Mouse (Mus musculus): ENCODE data around the gene Cxcl10.

Gene Cxcl10

DNA sequence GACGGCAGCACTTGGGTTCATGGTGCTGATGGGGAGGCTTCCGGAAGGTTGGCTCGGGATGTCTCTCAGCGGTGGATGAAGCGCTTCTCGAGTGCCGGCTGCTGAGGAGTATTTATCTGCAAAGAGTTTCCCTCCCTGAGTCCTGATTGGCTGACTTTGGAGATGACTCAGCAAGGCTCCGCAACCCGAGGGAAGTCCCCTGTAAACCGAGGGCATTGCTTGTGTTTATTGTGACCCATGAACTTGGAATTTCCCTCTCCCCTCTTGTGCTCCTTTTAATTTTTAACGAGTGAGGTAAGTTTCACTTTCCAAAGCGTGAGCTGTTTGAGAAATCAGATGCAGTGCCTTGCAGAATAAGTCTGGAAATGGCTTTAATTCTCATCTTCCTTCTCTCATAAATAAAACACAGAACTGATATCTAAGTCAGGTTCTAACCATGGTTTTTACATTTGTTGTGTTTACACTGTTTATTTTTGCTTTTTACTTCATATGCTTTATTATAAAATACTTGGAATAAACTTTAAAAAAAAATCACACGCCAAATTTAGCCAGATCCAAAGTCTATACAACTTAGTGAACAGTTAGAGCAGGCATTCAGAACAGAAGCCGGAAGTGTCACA lies at the start of gene Cxcl10:
TSS of gene Cxcl10 (minus strand) at position 96 of the 620 bp plus-strand sequence.
- DNase-seq (ENCODE audit: low read depth in 1 of 2, low spot score in 2 of 2), result peak; percentile 41 to 52

- peak; percentile 37 to 49 for DNase-seq (ENCODE audit: low read depth in 1 of 2, low spot score in 2 of 2)
These were observed 49.5 kb upstream of the Cxcl10 start for GRCm38 (mm10) chr5:92398153-92398552.

GRCm38 (mm10) chr5:92396476-92396875 lies 47.8 kb upstream of the Cxcl10 start:
- no peak for DNase-seq (ENCODE audit: low read depth in 1 of 2, low spot score in 2 of 2)

DNA sequence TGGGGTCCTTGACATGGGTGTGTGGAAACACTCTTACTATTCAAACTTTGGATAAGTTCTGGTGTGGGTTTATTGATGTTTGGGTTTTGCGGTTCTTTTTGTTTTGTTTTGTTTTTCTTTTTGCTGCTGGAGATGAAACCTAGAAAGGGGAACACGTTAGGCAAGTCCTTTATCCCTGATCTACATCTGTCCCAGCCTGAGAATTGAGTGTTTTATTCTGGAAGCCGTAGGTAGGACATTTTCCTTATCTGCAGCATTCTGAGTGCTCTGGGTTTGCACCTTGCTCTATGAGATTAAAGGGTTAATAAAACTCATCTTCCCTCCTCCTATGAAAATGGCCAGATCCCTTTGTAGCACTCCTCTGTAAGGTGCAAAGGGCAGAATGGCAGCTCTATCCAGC lies 47.1 kb upstream of the Cxcl10 start:
- no peak for DNase-seq (ENCODE audit: low read depth in 1 of 2, low spot score in 2 of 2)

- no peak for DNase-seq (ENCODE audit: low read depth in 1 of 2, low spot score in 2 of 2)
These were observed 45.2 kb upstream of the Cxcl10 start for GRCm38 (mm10) chr5:92393863-92394262.

GRCm38 (mm10) chr5:92392542-92392941 lies 43.9 kb upstream of the Cxcl10 start:
- no peak for DNase-seq (ENCODE audit: low read depth in 1 of 2, low spot score in 2 of 2)

GRCm38 (mm10) chr5:92390615-92391014 lies 41.9 kb upstream of the Cxcl10 start:
- no peak for DNase-seq (ENCODE audit: low read depth in 1 of 2, low spot score in 2 of 2)

DNA sequence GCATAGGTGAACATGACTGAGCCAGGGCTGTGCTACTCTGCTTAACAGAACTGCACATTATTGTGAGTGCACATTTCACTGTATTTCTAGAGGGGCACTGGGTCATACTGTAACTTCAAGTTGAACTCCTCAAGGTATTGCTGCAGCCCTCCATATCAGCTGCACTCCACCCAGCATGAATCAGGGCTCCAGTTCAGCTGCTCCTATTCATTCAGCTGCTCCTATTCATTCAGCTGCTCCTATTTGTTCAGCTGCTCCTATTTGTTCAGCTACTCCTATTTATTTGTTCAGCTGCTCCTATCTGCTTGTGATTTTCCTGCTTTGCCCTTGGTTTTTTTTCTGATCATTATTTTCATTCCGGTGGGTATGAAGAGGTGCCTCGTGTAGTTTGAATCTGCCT lies 41.3 kb upstream of the Cxcl10 start:
- no peak for DNase-seq (ENCODE audit: low read depth in 1 of 2, low spot score in 2 of 2)

GRCm38 (mm10) chr5:92387433-92387832 lies 38.7 kb upstream of the Cxcl10 start:
- no peak for DNase-seq (ENCODE audit: low read depth in 1 of 2, low spot score in 2 of 2)

DNA sequence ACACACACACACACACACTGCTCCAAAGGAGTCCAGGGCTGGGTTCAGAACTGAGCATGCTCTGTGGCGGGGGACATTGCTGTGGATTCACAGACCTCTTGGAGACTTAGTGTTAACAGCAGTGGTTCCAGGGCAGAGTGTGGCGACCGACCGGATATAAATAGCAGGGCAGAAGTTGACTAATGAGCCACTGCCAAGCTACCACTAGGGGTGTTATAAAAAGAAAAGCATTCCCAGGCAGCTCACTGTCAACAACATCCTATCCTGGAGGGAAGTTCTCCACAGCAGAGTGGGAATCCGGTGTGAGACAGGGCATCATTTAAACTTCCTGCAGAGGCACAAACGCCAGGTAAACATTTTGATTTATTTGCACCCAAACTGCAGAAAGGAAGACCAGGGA lies 38.0 kb upstream of the Cxcl10 start:
- DNase-seq (ENCODE audit: low read depth in 1 of 2, low spot score in 2 of 2), result no peak

DNA sequence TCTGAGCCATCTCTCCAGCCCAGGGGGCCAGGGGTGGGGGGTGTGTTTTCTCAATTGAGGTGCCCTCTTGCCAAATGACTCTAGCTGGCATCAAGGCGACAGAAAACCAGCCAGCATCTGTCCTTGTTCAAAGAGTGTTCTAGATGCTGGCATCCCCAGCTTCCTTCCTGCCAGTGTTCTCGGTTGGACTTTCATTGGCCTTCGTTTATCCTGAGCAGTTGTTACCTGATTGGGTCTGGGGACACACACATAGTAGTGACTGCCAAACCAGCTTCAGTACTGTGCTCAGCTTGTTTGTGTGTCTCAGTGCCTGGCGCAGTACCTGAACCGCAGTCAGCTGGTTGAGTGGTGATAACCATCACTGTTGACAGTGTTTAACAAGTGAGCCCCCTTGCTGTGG lies 37.4 kb upstream of the Cxcl10 start:
- DNase-seq (ENCODE audit: low read depth in 1 of 2, low spot score in 2 of 2), result no peak

DNA sequence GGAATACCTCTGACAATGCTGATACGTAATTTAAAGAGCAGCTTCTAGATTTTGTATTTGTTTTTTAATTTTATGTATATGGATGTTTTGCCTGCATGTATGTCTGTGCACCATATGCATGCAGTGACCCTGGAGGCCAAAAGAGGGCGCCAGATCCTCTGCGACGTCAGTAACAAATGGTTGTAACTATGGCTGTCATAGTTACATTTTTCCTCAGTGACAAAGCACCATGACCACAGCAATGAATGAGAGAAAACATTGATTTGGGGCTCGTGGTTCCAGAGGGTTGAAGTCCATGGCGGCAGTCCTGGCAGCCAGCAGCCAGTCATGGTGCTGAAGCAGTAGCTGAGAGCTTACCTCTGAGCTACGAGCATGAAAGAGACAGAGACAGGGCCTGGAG lies 36.2 kb upstream of the Cxcl10 start:
- no peak for DNase-seq (ENCODE audit: low read depth in 1 of 2, low spot score in 2 of 2)

- DNase-seq (ENCODE audit: low read depth in 1 of 2, low spot score in 2 of 2), result no peak
These were observed 35.1 kb upstream of the Cxcl10 start for GRCm38 (mm10) chr5:92383747-92384146.

- no peak for DNase-seq (ENCODE audit: low read depth in 1 of 2, low spot score in 2 of 2)
These were observed 33.6 kb upstream of the Cxcl10 start for GRCm38 (mm10) chr5:92382349-92382679.

GRCm38 (mm10) chr5:92381550-92382348 lies 33.1 kb upstream of the Cxcl10 start:
- peak in 1 of 2 experiments; percentile 55 for DNase-seq (ENCODE audit: low read depth in 1 of 2, low spot score in 2 of 2)

DNA sequence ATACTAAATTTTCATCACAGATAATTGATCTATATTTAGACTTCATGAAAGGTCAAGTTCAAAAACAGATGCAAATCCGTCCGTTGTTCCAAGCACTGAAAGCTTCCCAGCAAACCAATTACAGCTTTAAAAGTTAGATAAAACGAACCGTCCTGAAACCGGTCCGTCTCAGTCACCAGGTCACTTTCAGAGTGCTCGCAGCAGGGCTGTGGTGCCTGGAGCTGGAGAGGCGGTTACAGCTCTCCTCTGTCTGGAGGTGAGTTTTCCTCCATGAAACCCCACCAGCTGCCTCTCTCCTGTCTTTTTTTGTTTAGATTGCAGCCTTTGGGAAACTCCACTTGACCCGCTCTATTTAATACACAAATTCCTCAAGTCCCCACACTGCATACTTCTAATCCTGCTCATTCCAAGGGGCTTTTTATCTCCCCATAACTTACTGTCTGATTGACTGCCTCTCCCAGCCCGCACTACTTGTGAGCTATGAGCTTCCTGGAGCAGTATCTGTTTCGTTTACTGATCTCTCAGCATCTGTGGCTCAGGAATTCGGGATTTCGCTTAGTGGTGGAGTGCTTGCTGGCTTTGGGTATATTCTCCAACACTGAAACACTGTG lies 28.2 kb upstream of the Cxcl10 start:
- DNase-seq (ENCODE audit: low read depth in 1 of 2, low spot score in 2 of 2), result no peak

- no peak for DNase-seq (ENCODE audit: low read depth in 1 of 2, low spot score in 2 of 2)
These were observed 26.7 kb upstream of the Cxcl10 start for GRCm38 (mm10) chr5:92375368-92375767.

GRCm38 (mm10) chr5:92374721-92375142 lies 26.0 kb upstream of the Cxcl10 start:
- peak in 1 of 2 experiments; percentile 38 for DNase-seq (ENCODE audit: low read depth in 1 of 2, low spot score in 2 of 2)

DNA sequence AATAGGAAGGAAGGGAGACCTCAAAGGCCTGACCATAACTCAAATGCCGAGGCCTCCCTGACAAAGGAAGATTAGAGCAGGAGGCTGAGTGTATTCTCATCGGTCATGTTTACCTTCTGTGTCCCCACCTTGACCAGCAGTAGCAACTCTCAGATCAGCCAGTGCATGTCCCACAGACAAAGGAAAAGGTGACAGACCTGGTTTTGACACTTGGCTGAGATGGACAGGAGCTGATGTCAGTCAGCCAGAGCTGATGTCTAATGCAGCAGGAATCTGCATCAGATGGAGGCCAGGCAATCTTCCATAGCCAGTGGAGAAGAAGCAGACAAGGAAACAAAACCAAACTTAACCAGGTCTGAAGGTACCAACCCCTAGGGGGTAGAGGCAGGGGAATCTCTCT lies 23.9 kb upstream of the Cxcl10 start:
- DNase-seq (ENCODE audit: low read depth in 1 of 2, low spot score in 2 of 2), result no peak

GRCm38 (mm10) chr5:92371361-92371976 lies 22.8 kb upstream of the Cxcl10 start:
- no peak for DNase-seq (ENCODE audit: low read depth in 1 of 2, low spot score in 2 of 2)

GRCm38 (mm10) chr5:92370891-92371290 lies 22.2 kb upstream of the Cxcl10 start:
- no peak for DNase-seq (ENCODE audit: low read depth in 1 of 2, low spot score in 2 of 2)

GRCm38 (mm10) chr5:92370392-92370791 lies 21.7 kb upstream of the Cxcl10 start:
- DNase-seq (ENCODE audit: low read depth in 1 of 2, low spot score in 2 of 2), result no peak

Measured in monocyte, adult 2 months (primary cell).